Mouse (Mus musculus) heart, postnatal 0 days (tissue): ENCODE data around the gene Dhx58.

ENCODE experiments used
- CTCF ChIP-seq: IDR thresholded peaks from 2 replicates; pipeline ENCODE4 v1.5.1; 2016; ENCODE audit warnings: antibody characterized with exemption, control low read depth, low read depth
- EP300 ChIP-seq: IDR thresholded peaks from 2 replicates; pipeline ENCODE4 v1.6.1; 2016; ENCODE audit warnings: antibody characterized with exemption, low read depth

GRCm38 (mm10) chr11:100682526-100682925 lies 21.5 kb downstream of the Dhx58 start:
- no peak for TF ChIP-seq CTCF
- no peak for TF ChIP-seq EP300
